Mouse (Mus musculus): Measurements from ENCODE around the gene Ifna14. TPM values are rescaled to one million over a fixed set of nuclear protein-coding genes. Genes with fewer than 3 reads are reported as not detected.

Gene Ifna14
- total RNA-seq, 4 experiments from 2014 or later = not detected

Other genes starting within 250 kb of the Ifna14 start
- 1 to 10 TPM; 1.5 to 2.5 (median 2.1) TPM for gene Hacd4, start 132.9 kb downstream of the Ifna14 start, total RNA-seq (2022)
- gene Ifnb1, start 49.0 kb downstream of the Ifna14 start, total RNA-seq (2022) = not detected
- not detected for gene Ifna15, start 13.6 kb downstream of the Ifna14 start, total RNA-seq (2022)
- not detected for gene Ifna9, start 20.6 kb upstream of the Ifna14 start, total RNA-seq (2022)
- gene Ifna12, start 31.6 kb upstream of the Ifna14 start, total RNA-seq (2022) = not detected
- gene C87499, start 62.6 kb upstream of the Ifna14 start, total RNA-seq (2022) = not detected
- not detected for gene Ifna13, start 72.7 kb upstream of the Ifna14 start, total RNA-seq (2022)
- gene Ifna16, start 105.1 kb upstream of the Ifna14 start, total RNA-seq (2022) = not detected
- gene Ifna2, start 112.1 kb upstream of the Ifna14 start, total RNA-seq (2022) = not detected
- gene Ifnab, start 119.6 kb upstream of the Ifna14 start, total RNA-seq (2022) = not detected
- 1 to 10 TPM in 2 of 4 experiments, under 1 TPM in 2; 0.61 to 1.8 (median 0.93) TPM for gene Gm26566, start 150.0 kb upstream of the Ifna14 start, total RNA-seq (2022)
- gene Klhl9, start 150.7 kb upstream of the Ifna14 start, total RNA-seq (2022) = 100 to 1,000 TPM in 1 of 4 experiments, 10 to 100 TPM in 3; 91.7 to 103 (median 95.7) TPM
- gene Gm13271, start 183.1 kb upstream of the Ifna14 start, total RNA-seq (2022) = not detected
- not detected for gene Gm13283, start 188.3 kb upstream of the Ifna14 start, total RNA-seq (2022)
- not detected for gene Gm13290, start 202.0 kb upstream of the Ifna14 start, total RNA-seq (2022)
- not detected for gene Gm13289, start 205.1 kb upstream of the Ifna14 start, total RNA-seq (2022)
- not detected for gene Gm13272, start 208.1 kb upstream of the Ifna14 start, total RNA-seq (2022)
- gene Ifnz, start 210.3 kb upstream of the Ifna14 start, total RNA-seq (2022) = not detected
- gene Gm13276, start 213.9 kb upstream of the Ifna14 start, total RNA-seq (2022) = not detected
- not detected for gene Gm13277, start 216.8 kb upstream of the Ifna14 start, total RNA-seq (2022)
- gene Gm13278, start 219.8 kb upstream of the Ifna14 start, total RNA-seq (2022) = not detected
- gene Gm13275, start 222.7 kb upstream of the Ifna14 start, total RNA-seq (2022) = not detected
- gene Gm13279, start 225.6 kb upstream of the Ifna14 start, total RNA-seq (2022) = not detected
- not detected for gene Gm13285, start 227.9 kb upstream of the Ifna14 start, total RNA-seq (2022)
- not detected for gene Gm13287, start 231.5 kb upstream of the Ifna14 start, total RNA-seq (2022)
- not detected for gene Gm13288, start 233.7 kb upstream of the Ifna14 start, total RNA-seq (2022)
- gene Ifna7, start 244.4 kb upstream of the Ifna14 start, total RNA-seq (2022) = not detected
- gene Ifna11, start 248.2 kb upstream of the Ifna14 start, total RNA-seq (2022) = not detected